Mouse (Mus musculus): ENCODE data around the gene Eomes. TPM values are rescaled to one million over a fixed set of nuclear protein-coding genes. Genes with fewer than 3 reads are reported as not detected.

Gene Eomes
- polyA plus RNA-seq, 1 experiment from 2014 or later, result not detected

- H3K4me3 ChIP-seq (ENCODE audit: low read length), result no peak overlapping the region
- 59% methylated on average over 15 of the region's 15 CpGs for WGBS
- H3K36me3 ChIP-seq (ENCODE audit: insufficient read depth, low read length), result peaks cover 12% of the 10 kb centered on the region
- H3K4me1 ChIP-seq (ENCODE audit: insufficient read depth, low read length), result peaks cover 43% of the 10 kb centered on the region
- H3K27me3 ChIP-seq (ENCODE audit: insufficient read depth, low read length), result no peaks in the 10 kb centered on the region
- no peak overlapping the region for H3K9ac ChIP-seq (replicated peaks; ENCODE audit: low read length)
- ATAC-seq (ENCODE audit: low FRiP score, low TSS enrichment), result no peak
- no peaks in the 10 kb centered on the region for H3K9me3 ChIP-seq (ENCODE audit: low read length)
- H3K27ac ChIP-seq (ENCODE audit: low read length), result 0 out of 2 replicates have a peak overlapping the region, but pooled peaks have one; percentile 8
- H3K4me2 ChIP-seq (replicated peaks; ENCODE audit: low read depth, low read length), result no peak overlapping the region
Observed at GRCm38 (mm10) chr9:118510941-118511690, 33.1 kb downstream of the Eomes start.

GRCm38 (mm10) chr9:118512681-118513233, 34.7 kb downstream of the Eomes start:
- H3K4me3 ChIP-seq (ENCODE audit: low read length), result no peak overlapping the region
- no peaks in the 10 kb centered on the region for H3K27me3 ChIP-seq (ENCODE audit: insufficient read depth, low read length)
- ATAC-seq (ENCODE audit: low FRiP score, low TSS enrichment), result no peak
- no peaks in the 10 kb centered on the region for H3K9me3 ChIP-seq (ENCODE audit: low read length)
- peaks cover 12% of the 10 kb centered on the region for H3K36me3 ChIP-seq (ENCODE audit: insufficient read depth, low read length)
- H3K27ac ChIP-seq (ENCODE audit: low read length), result peak overlapping the region; percentile 48; the same call in 1 of the 2 replicates
- no peak overlapping the region for H3K9ac ChIP-seq (replicated peaks; ENCODE audit: low read length)
- 48% methylated on average over 3 of the region's 3 CpGs for WGBS
- no peak overlapping the region for H3K4me2 ChIP-seq (replicated peaks; ENCODE audit: low read depth, low read length)
- H3K4me1 ChIP-seq (ENCODE audit: insufficient read depth, low read length), result peaks cover 39% of the 10 kb centered on the region

- ATAC-seq (ENCODE audit: low FRiP score, low TSS enrichment), result no peak
- 93% methylated on average over 6 of the region's 6 CpGs for WGBS
- H3K4me3 ChIP-seq (ENCODE audit: low read length), result no peak overlapping the region
Observed at GRCm38 (mm10) chr9:118515476-118515875, 37.5 kb downstream of the Eomes start.

GRCm38 (mm10) chr9:118516162-118516561, 38.1 kb downstream of the Eomes start:
- no peak overlapping the region for H3K9ac ChIP-seq (replicated peaks; ENCODE audit: low read length)
- 92% methylated on average over 3 of the region's 3 CpGs for WGBS
- H3K27me3 ChIP-seq (ENCODE audit: insufficient read depth, low read length), result no peaks in the 10 kb centered on the region
- H3K4me3 ChIP-seq (ENCODE audit: low read length), result no peak overlapping the region
- no peaks in the 10 kb centered on the region for H3K9me3 ChIP-seq (ENCODE audit: low read length)
- H3K27ac ChIP-seq (ENCODE audit: low read length), result no peak overlapping the region
- no peak overlapping the region for H3K4me2 ChIP-seq (replicated peaks; ENCODE audit: low read depth, low read length)
- peaks cover 37% of the 10 kb centered on the region for H3K4me1 ChIP-seq (ENCODE audit: insufficient read depth, low read length)
- ATAC-seq (ENCODE audit: low FRiP score, low TSS enrichment), result no peak
- H3K36me3 ChIP-seq (ENCODE audit: insufficient read depth, low read length), result peaks cover 12% of the 10 kb centered on the region

More at GRCm38 (mm10) chr9:118515476-118515875, 37.5 kb downstream of the Eomes start:
- Histone ChIP-seq H3K4me1 (ENCODE audit: insufficient read depth, low read length) (peaks cover 37% of the 10 kb centered on the region), H3K9me3 (ENCODE audit: low read length) (no peaks in the 10 kb centered on the region), H3K36me3 (ENCODE audit: insufficient read depth, low read length) (peaks cover 12% of the 10 kb centered on the region), H3K9ac (replicated peaks; ENCODE audit: low read length) (no peak overlapping the region), H3K27ac (ENCODE audit: low read length) (no peak overlapping the region), H3K4me2 (replicated peaks; ENCODE audit: low read depth, low read length) (no peak overlapping the region), H3K27me3 (ENCODE audit: insufficient read depth, low read length) (no peaks in the 10 kb centered on the region)

GRCm38 (mm10) chr9:118517619-118518018, 39.6 kb downstream of the Eomes start:
- Histone ChIP-seq H3K4me1 (ENCODE audit: insufficient read depth, low read length) (peaks cover 34% of the 10 kb centered on the region), H3K27ac (ENCODE audit: low read length) (no peak overlapping the region), H3K27me3 (ENCODE audit: insufficient read depth, low read length) (no peaks in the 10 kb centered on the region), H3K36me3 (ENCODE audit: insufficient read depth, low read length) (peaks cover 15% of the 10 kb centered on the region), H3K4me3 (ENCODE audit: low read length) (no peak overlapping the region), H3K4me2 (replicated peaks; ENCODE audit: low read depth, low read length) (no peak overlapping the region), H3K9me3 (ENCODE audit: low read length) (no peaks in the 10 kb centered on the region), H3K9ac (replicated peaks; ENCODE audit: low read length) (no peak overlapping the region)
- WGBS, result 85% methylated on average over 5 of the region's 8 CpGs
- ATAC-seq (ENCODE audit: low FRiP score, low TSS enrichment), result no peak

GRCm38 (mm10) chr9:118519101-118519500, 41.1 kb downstream of the Eomes start:
- peaks cover 26% of the 10 kb centered on the region for H3K4me1 ChIP-seq (ENCODE audit: insufficient read depth, low read length)
- no peaks in the 10 kb centered on the region for H3K9me3 ChIP-seq (ENCODE audit: low read length)
- H3K4me2 ChIP-seq (replicated peaks; ENCODE audit: low read depth, low read length), result no peak overlapping the region
- H3K9ac ChIP-seq (replicated peaks; ENCODE audit: low read length), result no peak overlapping the region
- H3K27ac ChIP-seq (ENCODE audit: low read length), result no peak overlapping the region
- no peak overlapping the region for H3K4me3 ChIP-seq (ENCODE audit: low read length)
- 69% methylated on average over 8 of the region's 8 CpGs for WGBS
- ATAC-seq (ENCODE audit: low FRiP score, low TSS enrichment), result no peak
- no peaks in the 10 kb centered on the region for H3K27me3 ChIP-seq (ENCODE audit: insufficient read depth, low read length)
- peaks cover 24% of the 10 kb centered on the region for H3K36me3 ChIP-seq (ENCODE audit: insufficient read depth, low read length)

GRCm38 (mm10) chr9:118520011-118520410, 42.0 kb downstream of the Eomes start:
- 34% methylated on average over 8 of the region's 8 CpGs for WGBS
- Histone ChIP-seq H3K36me3 (ENCODE audit: insufficient read depth, low read length) (peaks cover 26% of the 10 kb centered on the region), H3K4me3 (ENCODE audit: low read length) (no peak overlapping the region), H3K9ac (replicated peaks; ENCODE audit: low read length) (0 out of 2 replicates have a peak overlapping the region, but pooled peaks have one; percentile 3), H3K27me3 (ENCODE audit: insufficient read depth, low read length) (no peaks in the 10 kb centered on the region), H3K4me1 (ENCODE audit: insufficient read depth, low read length) (peaks cover 26% of the 10 kb centered on the region), H3K9me3 (ENCODE audit: low read length) (no peaks in the 10 kb centered on the region), H3K4me2 (replicated peaks; ENCODE audit: low read depth, low read length) (no peak overlapping the region), H3K27ac (ENCODE audit: low read length) (peak overlapping the region; percentile 6; the same call in 1 of the 2 replicates)
- ATAC-seq (ENCODE audit: low FRiP score, low TSS enrichment), result no peak

- 22% methylated on average over 3 of the region's 3 CpGs for WGBS
- Histone ChIP-seq H3K9me3 (ENCODE audit: low read length) (no peaks in the 10 kb centered on the region), H3K9ac (replicated peaks; ENCODE audit: low read length) (no peak overlapping the region), H3K27ac (ENCODE audit: low read length) (no peak overlapping the region), H3K4me3 (ENCODE audit: low read length) (no peak overlapping the region), H3K27me3 (ENCODE audit: insufficient read depth, low read length) (no peaks in the 10 kb centered on the region), H3K4me2 (replicated peaks; ENCODE audit: low read depth, low read length) (no peak overlapping the region), H3K36me3 (ENCODE audit: insufficient read depth, low read length) (peaks cover 27% of the 10 kb centered on the region), H3K4me1 (ENCODE audit: insufficient read depth, low read length) (peaks cover 26% of the 10 kb centered on the region)
- ATAC-seq (ENCODE audit: low FRiP score, low TSS enrichment), result peak; percentile 65
Observed at GRCm38 (mm10) chr9:118520858-118521257, 42.8 kb downstream of the Eomes start.

- Histone ChIP-seq H3K36me3 (ENCODE audit: insufficient read depth, low read length) (peaks cover 32% of the 10 kb centered on the region), H3K9ac (replicated peaks; ENCODE audit: low read length) (no peak overlapping the region), H3K4me2 (replicated peaks; ENCODE audit: low read depth, low read length) (no peak overlapping the region), H3K9me3 (ENCODE audit: low read length) (no peaks in the 10 kb centered on the region), H3K4me1 (ENCODE audit: insufficient read depth, low read length) (peaks cover 26% of the 10 kb centered on the region), H3K4me3 (ENCODE audit: low read length) (no peak overlapping the region), H3K27me3 (ENCODE audit: insufficient read depth, low read length) (no peaks in the 10 kb centered on the region), H3K27ac (ENCODE audit: low read length) (no peak overlapping the region)
- ATAC-seq (ENCODE audit: low FRiP score, low TSS enrichment), result no peak
- WGBS, result 85% methylated on average over 8 of the region's 8 CpGs
Observed at GRCm38 (mm10) chr9:118521659-118522058, 43.6 kb downstream of the Eomes start.

- Histone ChIP-seq H3K4me3 (ENCODE audit: low read length) (no peak overlapping the region), H3K9me3 (ENCODE audit: low read length) (no peaks in the 10 kb centered on the region), H3K9ac (replicated peaks; ENCODE audit: low read length) (no peak overlapping the region), H3K4me1 (ENCODE audit: insufficient read depth, low read length) (peaks cover 19% of the 10 kb centered on the region), H3K36me3 (ENCODE audit: insufficient read depth, low read length) (peaks cover 45% of the 10 kb centered on the region), H3K27ac (ENCODE audit: low read length) (no peak overlapping the region), H3K4me2 (replicated peaks; ENCODE audit: low read depth, low read length) (no peak overlapping the region), H3K27me3 (ENCODE audit: insufficient read depth, low read length) (no peaks in the 10 kb centered on the region)
- no peak for ATAC-seq (ENCODE audit: low FRiP score, low TSS enrichment)
- 94% methylated on average over 11 of the region's 11 CpGs for WGBS
Observed at GRCm38 (mm10) chr9:118523738-118524137, 45.7 kb downstream of the Eomes start.

All from kidney, embryonic 16.5 days (tissue).